ENCODE assay signal across 14 mouse cellular contexts in genomic region chr6:51179741-51180537, GRCm38 (mm10).
A peak's percentile ranks its signal among the peaks of the same experiment; 100 is the strongest.
DNase-seq lines count a peak whose midpoint lies in the region; ATAC-seq and TF ChIP-seq lines count a peak whose summit lies in the region.
"Had no signal": no experiment of that assay in that cellular context is flagged by ENCODE, and none has a peak within 500 bp of the region (broad histone marks: within the 10 kb centered on the region; RNA-seq: fewer than 3 reads in every experiment).

No protein-coding gene starts in this region.

- TF ChIP-seq CTCF in heart, postnatal 0 days (IDR thresholded peaks at IDR 0.05; ENCODE audit: low read depth): no peak
- TF ChIP-seq CTCF in heart, adult 2 months (IDR thresholded peaks at IDR 0.05): no peak
- TF ChIP-seq CTCF in lung, postnatal 0 days (IDR thresholded peaks at IDR 0.05): no peak

- no peak overlapping the region for H3K4me3 ChIP-seq in heart, postnatal 0 days (ENCODE audit: low read depth, low read length)
- no peak overlapping the region for H3K4me3 ChIP-seq in heart, adult 2 months
- H3K4me3 ChIP-seq in lung, postnatal 0 days (ENCODE audit: low read depth, low read length): no peak overlapping the region
- no peak overlapping the region for H3K4me3 ChIP-seq in limb, embryonic 14.5 days (replicated peaks; ENCODE audit: low read length)
- H3K4me3 ChIP-seq: forebrain, embryonic 10.5 days; heart, embryonic 15.5 days; neural tube, embryonic 12.5 days had no signal

- no peaks in the 10 kb centered on the region for H3K36me3 ChIP-seq in heart, postnatal 0 days (replicated peaks; ENCODE audit: control insufficient read depth, insufficient read depth, low read length)
- no peaks in the 10 kb centered on the region for H3K36me3 ChIP-seq in heart, adult 2 months (ENCODE audit: control insufficient read depth, insufficient read depth, low read length)
- H3K36me3 ChIP-seq in lung, postnatal 0 days (ENCODE audit: insufficient read depth, low read length): no peaks in the 10 kb centered on the region
- H3K36me3 ChIP-seq in limb, embryonic 14.5 days (ENCODE audit: control insufficient read depth, insufficient read depth, low read length): no peaks in the 10 kb centered on the region
- H3K36me3 ChIP-seq: forebrain, embryonic 10.5 days; heart, embryonic 15.5 days; liver, embryonic 13.5 days; neural tube, embryonic 12.5 days had no signal

- no peak for TF ChIP-seq EP300 in heart, postnatal 0 days (IDR thresholded peaks at IDR 0.05; ENCODE audit: low read depth)
- no peak for TF ChIP-seq EP300 in heart, adult 2 months (IDR thresholded peaks at IDR 0.05; ENCODE audit: insufficient read depth, low read depth, low read length)
- no peak for TF ChIP-seq EP300 in lung, postnatal 0 days (IDR thresholded peaks at IDR 0.05)

- no peak overlapping the region for H3K9ac ChIP-seq in heart, postnatal 0 days (replicated peaks; ENCODE audit: low read depth, low read length)
- no peak overlapping the region for H3K9ac ChIP-seq in heart, adult 2 months (ENCODE audit: low read depth, low read length)
- no peak overlapping the region for H3K9ac ChIP-seq in lung, postnatal 0 days (replicated peaks; ENCODE audit: low read depth)
- no peak overlapping the region for H3K9ac ChIP-seq in limb, embryonic 14.5 days (ENCODE audit: low read depth, low read length, severe bottlenecking)
- H3K9ac ChIP-seq: heart, embryonic 15.5 days; hindbrain, embryonic 14.5 days; liver, embryonic 13.5 days; neural tube, embryonic 12.5 days had no signal

- H3K4me1 ChIP-seq in heart, postnatal 0 days (ENCODE audit: control insufficient read depth, insufficient read depth): no peaks in the 10 kb centered on the region
- H3K4me1 ChIP-seq in heart, adult 2 months (ENCODE audit: control insufficient read depth, insufficient read depth, low read length): no peaks in the 10 kb centered on the region
- H3K4me1 ChIP-seq in lung, postnatal 0 days (ENCODE audit: insufficient read depth, low read depth, low read length): no peaks in the 10 kb centered on the region
- H3K4me1 ChIP-seq in limb, embryonic 14.5 days (ENCODE audit: control insufficient read depth, insufficient read depth, low read length): peaks cover 13% of the 10 kb centered on the region

- DNase-seq in heart, postnatal 0 days (ENCODE audit: low spot score): peak; percentile 44
- no peak for DNase-seq in heart, adult 2 months
- DNase-seq in lung, postnatal 0 days (ENCODE audit: low spot score): peak; percentile 35
- DNase-seq in lung, postnatal 36 days: no peak
- DNase-seq in embryo, embryonic 10.5 days (ENCODE audit: low spot score): peak; percentile 57
- no peak for DNase-seq in limb, embryonic 14.5 days (ENCODE audit: low spot score)
- no peak for DNase-seq in ovary, postnatal 36 days (ENCODE audit: low spot score)
- DNase-seq: liver, embryonic 13.5 days; lung, postnatal 14 days had no signal

- 12% methylated on average over 17 of the region's 17 CpGs for WGBS in heart, postnatal 0 days
- WGBS in heart, adult 2 months: 14% methylated on average over 17 of the region's 17 CpGs
- 9% methylated on average over 17 of the region's 17 CpGs for WGBS in lung, postnatal 0 days
- 9% methylated on average over 17 of the region's 17 CpGs for WGBS in limb, embryonic 14.5 days

- no peaks in the 10 kb centered on the region for H3K79me2 ChIP-seq in heart, adult 2 months (replicated peaks; ENCODE audit: control insufficient read depth, insufficient read depth, low read length)

- H3K9me3 ChIP-seq in heart, postnatal 0 days (replicated peaks; ENCODE audit: control insufficient read depth, low read length): no peaks in the 10 kb centered on the region
- no peaks in the 10 kb centered on the region for H3K9me3 ChIP-seq in lung, postnatal 0 days (ENCODE audit: low read length)
- no peaks in the 10 kb centered on the region for H3K9me3 ChIP-seq in limb, embryonic 14.5 days (ENCODE audit: control insufficient read depth, low read length)
- H3K9me3 ChIP-seq: forebrain, embryonic 10.5 days; heart, embryonic 15.5 days; liver, embryonic 13.5 days; neural tube, embryonic 12.5 days had no signal

- no peak for ATAC-seq in heart, postnatal 0 days (ENCODE audit: insufficient read depth, low read depth)
- no peak for ATAC-seq in lung, postnatal 0 days
- ATAC-seq in limb, embryonic 14.5 days (ENCODE audit: low FRiP score, low read depth): no peak
- ATAC-seq: midbrain, embryonic 16.5 days had no signal

- peaks cover 89% of the 10 kb centered on the region for H3K27me3 ChIP-seq in heart, postnatal 0 days (ENCODE audit: control insufficient read depth, insufficient read depth, low read length)
- peaks cover 15% of the 10 kb centered on the region for H3K27me3 ChIP-seq in heart, adult 2 months (ENCODE audit: control insufficient read depth, insufficient read depth, low read length)
- peaks cover 75% of the 10 kb centered on the region for H3K27me3 ChIP-seq in lung, postnatal 0 days (replicated peaks; ENCODE audit: insufficient read depth, low read length)
- peaks cover 21% of the 10 kb centered on the region; the same call in 1 of the 2 replicates for H3K27me3 ChIP-seq in limb, embryonic 14.5 days (ENCODE audit: control insufficient read depth, insufficient read depth, low read length)

- intact Hi-C loops in heart, adult 2 months (cut with DNase I): loop anchor here (2.0 to 10.0 kb wide), 5 partner anchors 832 to 1963 kb away; partner anchors contain the start of genes Gm28308, Hoxa3, Skap2 and Tax1bp1

- H3K4me2 ChIP-seq in heart, postnatal 0 days (ENCODE audit: low read depth, low read length): no peak overlapping the region
- no peak overlapping the region for H3K4me2 ChIP-seq in lung, postnatal 0 days (replicated peaks; ENCODE audit: low read depth, low read length)
- H3K4me2 ChIP-seq in limb, embryonic 14.5 days (replicated peaks; ENCODE audit: low read depth, low read length, severe bottlenecking): peak overlapping the region; percentile 72
- H3K4me2 ChIP-seq: hindbrain, embryonic 14.5 days had no signal

- no peak overlapping the region for H3K27ac ChIP-seq in heart, postnatal 0 days (ENCODE audit: low read depth)
- H3K27ac ChIP-seq in heart, adult 2 months: no peak overlapping the region
- no peak overlapping the region for H3K27ac ChIP-seq in lung, postnatal 0 days (ENCODE audit: low read length)
- peak overlapping the region; percentile 62; the same call in 1 of the 2 replicates for H3K27ac ChIP-seq in limb, embryonic 14.5 days (replicated peaks; ENCODE audit: low read depth, low read length)
- H3K27ac ChIP-seq: forebrain, embryonic 10.5 days; heart, embryonic 15.5 days; hindbrain, embryonic 14.5 days; liver, embryonic 13.5 days; neural tube, embryonic 12.5 days had no signal

- no peak for TF ChIP-seq POLR2A in heart, adult 2 months (IDR thresholded peaks at IDR 0.05; ENCODE audit: insufficient read depth, low read depth, low read length)
- no peak for TF ChIP-seq POLR2A in limb, embryonic 14.5 days (IDR thresholded peaks at IDR 0.05; ENCODE audit: borderline replicate concordance, extremely low read depth, insufficient read depth, insufficient read length)

Comparison
In these comparisons a context has a peak if more than half of its experiments do, and no peak if none do; other contexts are left out.
1. DNase-seq: peak in heart, postnatal 0 days (single experiment), lung, postnatal 0 days (single experiment) and embryo, embryonic 10.5 days (single experiment); none in heart, adult 2 months (0 of 2), lung, postnatal 36 days (single experiment), limb, embryonic 14.5 days (single experiment) and ovary, postnatal 36 days (single experiment).